Mouse (Mus musculus): ENCODE measurements around the gene Zfp704. TPM values are rescaled to one million over a fixed set of nuclear protein-coding genes. Genes with fewer than 3 reads are reported as not detected.
"Not testable (repeated sequence)": the region's sequence is repeated elsewhere in the genome, so short reads cannot be mapped to it uniquely, and the experiment has no call there.

Gene Zfp704
- total RNA-seq, 2 experiments from 2014 or later, result 14.6 to 15.4 TPM

- DNase-seq, result peak; percentile 23
Observed at GRCm38 (mm10) chr3:9599738-9600410, 10.0 kb downstream of the Zfp704 start.

GRCm38 (mm10) chr3:9598061-9598460 lies 11.8 kb downstream of the Zfp704 start:
- no peak for DNase-seq

- no peak for DNase-seq
Observed at GRCm38 (mm10) chr3:9594457-9594856, 15.4 kb downstream of the Zfp704 start.

- DNase-seq, result peak; percentile 38 to 49
Observed at GRCm38 (mm10) chr3:9593832-9594231, 16.1 kb downstream of the Zfp704 start.

- no peak for DNase-seq
Observed at GRCm38 (mm10) chr3:9591416-9592110, 18.3 kb downstream of the Zfp704 start.

GRCm38 (mm10) chr3:9588635-9589034 lies 21.2 kb downstream of the Zfp704 start:
- no peak for DNase-seq

GRCm38 (mm10) chr3:9587304-9587703 lies 22.6 kb downstream of the Zfp704 start:
- DNase-seq, result no peak

GRCm38 (mm10) chr3:9583516-9583915 lies 26.4 kb downstream of the Zfp704 start:
- DNase-seq, result no peak

- DNase-seq, result no peak
Observed at GRCm38 (mm10) chr3:9580952-9581798, 28.7 kb downstream of the Zfp704 start.

- no peak for DNase-seq
Observed at GRCm38 (mm10) chr3:9580102-9580501, 29.8 kb downstream of the Zfp704 start.

- no peak for DNase-seq
Observed at GRCm38 (mm10) chr3:9579028-9579643, 30.7 kb downstream of the Zfp704 start.

- DNase-seq, result no peak
Observed at GRCm38 (mm10) chr3:9576872-9577271, 33.0 kb downstream of the Zfp704 start.

GRCm38 (mm10) chr3:9574305-9574704 lies 35.6 kb downstream of the Zfp704 start:
- no peak for DNase-seq

GRCm38 (mm10) chr3:9573581-9573980 lies 36.3 kb downstream of the Zfp704 start:
- peak; percentile 71 to 84 for DNase-seq

GRCm38 (mm10) chr3:9572261-9572660 lies 37.6 kb downstream of the Zfp704 start:
- no peak for DNase-seq

- no peak for DNase-seq
Observed at GRCm38 (mm10) chr3:9570782-9571181, 39.1 kb downstream of the Zfp704 start.

- not testable (repeated sequence) for DNase-seq
Observed at GRCm38 (mm10) chr3:9569706-9570105, 40.2 kb downstream of the Zfp704 start.

GRCm38 (mm10) chr3:9568565-9569228 lies 41.2 kb downstream of the Zfp704 start:
- no peak for DNase-seq

- DNase-seq, result no peak
Observed at GRCm38 (mm10) chr3:9567948-9568347, 41.9 kb downstream of the Zfp704 start.

GRCm38 (mm10) chr3:9566831-9567230 lies 43.1 kb downstream of the Zfp704 start:
- no peak for DNase-seq

- DNase-seq, result no peak
Observed at GRCm38 (mm10) chr3:9563562-9563961, 46.3 kb downstream of the Zfp704 start.

Measured in heart, adult 18-20 months (tissue).